Mouse (Mus musculus) testis, adult 2 months (tissue): ENCODE measurements around the gene Med26. TPM values are rescaled to one million over a fixed set of nuclear protein-coding genes. Genes with fewer than 3 reads are reported as not detected.

Source experiments
- H3K27ac ChIP-seq: fragments of 200-500 bp; 2 replicates; pipeline ENCODE4 v1.5.1; 2012; ENCODE audit warnings: low read depth, low read length; ENCODE audit not compliant: control insufficient read depth, insufficient read depth
- H3K27me3 ChIP-seq: fragments of 200-500 bp; 2 replicates; pipeline ENCODE4 v1.6.1; 2012; ENCODE audit warnings: mild to moderate bottlenecking, low read length, moderate library complexity; ENCODE audit not compliant: control insufficient read depth, insufficient read depth
- H3K36me3 ChIP-seq: fragments of 200-500 bp; 2 replicates; pipeline ENCODE4 v1.6.1; 2012; ENCODE audit warnings: mild to moderate bottlenecking, low read length; ENCODE audit not compliant: control insufficient read depth, insufficient read depth
- H3K4me1 ChIP-seq: fragments of 200-500 bp; 2 replicates; pipeline ENCODE4 v1.6.1; 2012; ENCODE audit warnings: low read length; ENCODE audit not compliant: control insufficient read depth, insufficient read depth
- H3K4me3 ChIP-seq: fragments of 200-500 bp; 2 replicates; pipeline ENCODE4 v1.5.1; 2012; ENCODE audit warnings: low read depth, mild to moderate bottlenecking, low read length, moderate library complexity, mixed read lengths; ENCODE audit not compliant: control insufficient read depth
- CTCF ChIP-seq: fragments of 200-500 bp; IDR thresholded peaks from 2 replicates; pipeline ENCODE4 v1.5.1; 2012; ENCODE audit warnings: low read depth, mild to moderate bottlenecking, inconsistent platforms, low read length, moderate library complexity; ENCODE audit not compliant: control insufficient read depth, insufficient read depth, insufficient replicate concordance
- POLR2A ChIP-seq: fragments of 200-500 bp; IDR thresholded peaks from 2 replicates; pipeline ENCODE4 v1.6.1; 2012; ENCODE audit warnings: low read depth, mild to moderate bottlenecking, inconsistent platforms, low read length, moderate library complexity; ENCODE audit not compliant: control insufficient read depth
- polyA plus RNA-seq: library from polyadenylated mRNA; depleted of rRNA; stranded (reverse); fragments of >200 nt; gene quantifications from 2 replicates; pipeline ENCODE4 v1.2.3, GENCODE M21; 2012

Gene Med26
- polyA plus RNA-seq, 1 experiment, result 80.0 TPM

- no peak overlapping the region for H3K27ac ChIP-seq
- H3K4me1 ChIP-seq, result no peaks in the 10 kb centered on the region
- H3K36me3 ChIP-seq, result no peaks in the 10 kb centered on the region
- H3K4me3 ChIP-seq, result no peak overlapping the region
- no peaks in the 10 kb centered on the region for H3K27me3 ChIP-seq
- TF ChIP-seq CTCF (no peak), POLR2A (no peak)
These were observed 43.3 kb downstream of the Med26 start for GRCm38 (mm10) chr8:72504637-72505314.

- no peaks in the 10 kb centered on the region for H3K27me3 ChIP-seq
- no peak overlapping the region for H3K4me3 ChIP-seq
- no peak overlapping the region for H3K27ac ChIP-seq
- H3K36me3 ChIP-seq, result no peaks in the 10 kb centered on the region
- H3K4me1 ChIP-seq, result no peaks in the 10 kb centered on the region
- no peak for TF ChIP-seq CTCF
- no peak for TF ChIP-seq POLR2A
These were observed 43.9 kb downstream of the Med26 start for GRCm38 (mm10) chr8:72504137-72504536.

DNA sequence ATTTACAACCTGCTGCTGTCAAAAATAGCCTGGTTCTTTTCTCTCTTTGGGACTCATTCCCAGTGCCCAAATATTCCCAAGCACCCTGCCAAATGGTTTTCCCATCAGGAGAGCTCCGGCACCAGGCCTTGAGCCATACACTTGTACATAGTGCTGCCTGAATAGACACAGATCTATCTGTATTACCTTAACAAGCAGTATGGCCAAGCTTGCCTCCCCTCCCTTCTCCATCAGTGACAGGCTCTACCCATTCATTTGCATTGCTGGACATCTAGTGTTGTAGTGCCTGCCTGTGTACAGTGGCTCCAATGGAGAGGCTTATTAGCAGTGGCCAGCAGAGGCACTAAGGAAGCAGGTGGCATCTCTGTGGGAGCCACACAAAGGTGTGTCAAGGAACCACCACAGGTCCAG is 47.5 kb downstream of the Med26 start:
- Histone ChIP-seq H3K4me3 (no peak overlapping the region), H3K27ac (no peak overlapping the region), H3K4me1 (no peaks in the 10 kb centered on the region), H3K36me3 (no peaks in the 10 kb centered on the region), H3K27me3 (no peaks in the 10 kb centered on the region)
- no peak for TF ChIP-seq POLR2A

DNA sequence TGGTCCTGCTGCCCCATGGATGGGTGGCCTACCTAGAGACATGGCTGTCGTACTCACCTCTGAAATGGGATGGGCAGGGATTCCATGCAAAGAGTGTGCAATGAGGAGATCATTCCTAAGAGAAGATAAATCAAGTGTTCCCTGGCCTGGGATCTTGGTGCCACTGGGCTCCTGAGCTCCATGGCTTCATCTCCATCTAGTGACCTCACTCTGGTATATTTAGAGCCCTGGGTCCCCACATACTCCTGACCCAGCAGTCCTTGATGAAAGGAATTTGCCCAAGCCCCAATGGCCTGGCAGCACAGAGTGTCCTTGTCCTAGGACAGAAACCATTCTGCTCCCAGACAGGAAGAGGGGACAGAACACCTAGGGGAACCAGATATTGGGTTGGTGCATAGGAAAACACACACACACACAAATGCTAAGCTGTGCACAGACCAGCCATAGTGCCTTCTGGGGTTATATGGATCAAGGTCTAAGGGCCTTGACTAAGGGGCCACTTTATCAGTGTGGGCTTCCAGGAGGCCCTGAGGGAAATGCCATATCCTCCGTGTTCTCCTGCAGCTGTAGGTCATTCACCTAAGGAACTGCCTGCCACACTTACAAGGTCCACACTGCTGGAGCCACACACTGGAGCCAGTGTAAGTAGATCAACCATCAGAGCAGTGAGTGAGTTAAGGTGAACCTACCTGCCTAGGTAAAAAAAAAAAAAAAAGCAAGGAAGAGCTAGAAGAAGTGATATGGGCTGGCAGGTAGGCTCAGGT is 48.4 kb downstream of the Med26 start:
- Histone ChIP-seq H3K36me3 (no peaks in the 10 kb centered on the region), H3K27me3 (no peaks in the 10 kb centered on the region), H3K4me3 (no peak overlapping the region), H3K4me1 (no peaks in the 10 kb centered on the region), H3K27ac (no peak overlapping the region)
- TF ChIP-seq CTCF (no peak), POLR2A (no peak)

- Histone ChIP-seq H3K4me1 (no peaks in the 10 kb centered on the region; the same call in 1 of the 2 replicates), H3K27me3 (no peaks in the 10 kb centered on the region), H3K27ac (no peak overlapping the region), H3K4me3 (no peak overlapping the region), H3K36me3 (no peaks in the 10 kb centered on the region)
- TF ChIP-seq CTCF, result no peak
- no peak for TF ChIP-seq POLR2A
These were observed 49.5 kb downstream of the Med26 start for GRCm38 (mm10) chr8:72498527-72498926.

DNA sequence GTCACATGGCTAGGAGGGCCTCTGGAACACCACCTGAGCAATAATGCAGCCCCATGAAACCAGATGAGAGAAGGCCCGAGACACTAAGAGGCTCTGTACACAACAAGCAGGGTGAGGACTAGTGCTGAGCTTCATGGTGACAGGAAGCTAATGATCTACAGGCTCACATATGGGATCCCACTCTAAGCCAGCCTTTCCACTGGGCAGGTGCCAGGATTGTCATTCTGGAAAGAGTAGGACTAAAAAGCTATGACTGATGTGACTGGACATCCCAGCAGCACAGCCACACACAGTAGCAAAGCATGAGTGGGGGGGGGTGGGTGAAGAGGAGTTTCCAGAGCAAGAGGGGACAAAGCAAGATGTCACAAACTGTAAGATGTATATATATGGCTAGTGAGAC is 50.2 kb downstream of the Med26 start:
- Histone ChIP-seq H3K4me1 (peaks cover 6% of the 10 kb centered on the region; the same call in 1 of the 2 replicates), H3K4me3 (no peak overlapping the region), H3K27me3 (no peaks in the 10 kb centered on the region), H3K27ac (no peak overlapping the region), H3K36me3 (no peaks in the 10 kb centered on the region)
- TF ChIP-seq POLR2A (no peak), CTCF (no peak)

DNA sequence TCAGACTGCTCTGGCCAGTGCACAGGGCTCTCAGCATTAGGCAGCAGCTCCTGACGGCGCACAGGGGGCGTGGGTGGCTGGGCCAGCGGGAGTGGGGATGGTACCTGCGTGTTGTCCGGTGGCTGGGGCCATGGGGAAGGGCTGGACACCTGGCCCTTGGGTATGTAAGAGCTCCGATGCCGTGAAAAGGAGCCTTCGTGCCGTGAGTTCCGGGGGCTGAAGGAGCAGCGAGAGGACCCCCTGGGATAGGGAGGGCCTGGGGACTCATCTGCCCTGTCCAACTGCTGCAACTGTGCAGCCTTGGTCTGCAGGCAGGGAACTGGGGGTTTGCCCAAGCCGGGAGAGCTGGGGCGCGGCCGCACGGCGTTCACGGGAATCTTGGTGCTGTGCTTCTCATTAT is 51.9 kb downstream of the Med26 start:
- H3K4me1 ChIP-seq, result peaks cover 11% of the 10 kb centered on the region
- H3K36me3 ChIP-seq, result no peaks in the 10 kb centered on the region
- TF ChIP-seq CTCF (no peak), POLR2A (no peak)

More for the DNA sequence above, 51.9 kb downstream of the Med26 start:
- no peak overlapping the region for H3K27ac ChIP-seq
- no peak overlapping the region for H3K4me3 ChIP-seq
- no peaks in the 10 kb centered on the region for H3K27me3 ChIP-seq
